Mouse (Mus musculus) MEL (cell line): ENCODE measurements around the gene Mtor. TPM values are rescaled to one million over a fixed set of nuclear protein-coding genes. Genes with fewer than 3 reads are reported as not detected.

Experiments
- DNase-seq: peaks from one replicate; pipeline ENCODE4 v3.0.0; 2011; ENCODE audit warnings: low read depth, low spot score
- H3K27ac ChIP-seq: 2 replicates; pipeline ENCODE4 v1.5.1; 2012; ENCODE audit warnings: low read depth, mild to moderate bottlenecking, control low read depth, low read length, moderate library complexity; ENCODE audit not compliant: control insufficient read depth
- H3K27me3 ChIP-seq, 2 experiments: fragments of 150-350 bp in 1 of 2; sonication (generic) in 1 of 2; 2 replicates each; pipeline ENCODE4 v1.6.1; 2012; ENCODE audit warnings: low read length in 2 of 2, mild to moderate bottlenecking in 2 of 2, improper control_type of control experiment in 1 of 2, moderate library complexity in 1 of 2; ENCODE audit not compliant: insufficient read depth in 2 of 2, control insufficient read depth in 1 of 2
- H3K36me3 ChIP-seq, 2 experiments: 2 replicates each; pipeline ENCODE4 v1.6.1; 2012 to 2014; ENCODE audit warnings: low read length in 2 of 2, improper control_type of control experiment in 1 of 2, inconsistent platforms in 1 of 2, mild to moderate bottlenecking in 1 of 2; ENCODE audit not compliant: insufficient read depth in 2 of 2, control insufficient read depth in 1 of 2
- H3K4me1 ChIP-seq, 2 experiments: fragments of 150-350 bp in 1 of 2; sonication (generic) in 1 of 2; 2 replicates each; pipeline ENCODE4 v1.6.1; 2012; ENCODE audit warnings: low read length in 2 of 2, improper control_type of control experiment in 1 of 2, mild to moderate bottlenecking in 1 of 2; ENCODE audit not compliant: insufficient read depth in 2 of 2, control insufficient read depth in 1 of 2
- H3K4me3 ChIP-seq, 2 experiments: fragments of 150-350 bp in 1 of 2; sonication (generic) in 1 of 2; 2 replicates each; pipeline ENCODE4 v1.5.1; 2012; ENCODE audit warnings: low read depth in 2 of 2, low read length in 2 of 2, mild to moderate bottlenecking in 2 of 2, moderate library complexity in 2 of 2, control low read depth in 1 of 2, improper control_type of control experiment in 1 of 2; ENCODE audit not compliant: control insufficient read depth in 1 of 2, insufficient read depth in 1 of 2
- H3K79me2 ChIP-seq: 2 replicates; pipeline ENCODE4 v1.6.1; 2012; ENCODE audit warnings: mild to moderate bottlenecking, low read length, moderate library complexity; ENCODE audit not compliant: control insufficient read depth, poor library complexity, insufficient read depth
- H3K9ac ChIP-seq: 2 replicates; pipeline ENCODE4 v1.6.1; 2012; ENCODE audit warnings: low read depth, mild to moderate bottlenecking, control low read depth, low read length, moderate library complexity; ENCODE audit not compliant: control insufficient read depth, poor library complexity, severe bottlenecking
- H3K9me3 ChIP-seq: fragments of 150-350 bp; sonication (generic); replicated peaks from 2 replicates; pipeline ENCODE4 v1.6.1; 2012; ENCODE audit warnings: mild to moderate bottlenecking, low read length, improper control_type of control experiment, moderate library complexity; ENCODE audit not compliant: insufficient read depth
- CHD2 ChIP-seq: IDR thresholded peaks from 2 replicates; pipeline ENCODE4 v1.6.1; 2011; ENCODE audit warnings: low read length, improper control_type of control experiment
- CTCF ChIP-seq, 3 experiments: IDR thresholded peaks in 2 of 3; conservative IDR thresholded peaks in 1 of 3; 2 replicates each; pipeline ENCODE4 v1.5.1; 2011 to 2012; ENCODE audit warnings: low read length in 3 of 3, low read depth in 2 of 3, mild to moderate bottlenecking in 2 of 3, improper control_type of control experiment in 1 of 3, inconsistent platforms in 1 of 3, mixed read lengths in 1 of 3, moderate library complexity in 1 of 3; ENCODE audit not compliant: control insufficient read depth in 1 of 3, insufficient read depth in 1 of 3, poor library complexity in 1 of 3, severe bottlenecking in 1 of 3
- ELF1 ChIP-seq: IDR thresholded peaks from 2 replicates; pipeline ENCODE4 v1.6.1; 2014; ENCODE audit warnings: low read depth, mild to moderate bottlenecking, inconsistent platforms, low read length, improper control_type of control experiment, moderate library complexity
- EP300 ChIP-seq, 2 experiments: IDR thresholded peaks; 2 replicates each; pipeline ENCODE4 v1.6.1; 2011; ENCODE audit warnings: improper control_type of control experiment in 2 of 2, low read length in 2 of 2, low read depth in 1 of 2, mild to moderate bottlenecking in 1 of 2
- ETS1 ChIP-seq: IDR thresholded peaks from 2 replicates; pipeline ENCODE4 v1.6.1; 2012; ENCODE audit warnings: low read depth, mild to moderate bottlenecking, inconsistent platforms, low read length, improper control_type of control experiment, moderate library complexity
- GATA1 ChIP-seq: IDR thresholded peaks from 2 replicates; pipeline ENCODE4 v1.6.1; 2011; ENCODE audit warnings: low read depth, low read length, improper control_type of control experiment
- KAT2A ChIP-seq: conservative IDR thresholded peaks from 2 replicates; pipeline ENCODE4 v1.6.1; 2012; ENCODE audit warnings: low read depth, low read length, improper control_type of control experiment, inconsistent platforms
- MAZ ChIP-seq: IDR thresholded peaks from 2 replicates; pipeline ENCODE4 v1.6.1; 2012; ENCODE audit warnings: low read depth, mild to moderate bottlenecking, inconsistent platforms, low read length, improper control_type of control experiment
- MXI1 ChIP-seq: IDR thresholded peaks from 2 replicates; pipeline ENCODE4 v1.6.1; 2011; ENCODE audit warnings: mild to moderate bottlenecking, low read depth, low read length, improper control_type of control experiment
- MYB ChIP-seq: IDR thresholded peaks from 2 replicates; pipeline ENCODE4 v1.6.1; 2011; ENCODE audit warnings: mild to moderate bottlenecking, low read depth, low read length, improper control_type of control experiment
- MYC ChIP-seq: IDR thresholded peaks from 2 replicates; pipeline ENCODE4 v1.6.1; 2011; ENCODE audit warnings: low read depth, mild to moderate bottlenecking, low read length, improper control_type of control experiment, moderate library complexity
- NRF1 ChIP-seq: IDR thresholded peaks from 2 replicates; pipeline ENCODE4 v1.6.1; 2014; ENCODE audit warnings: low read depth, mild to moderate bottlenecking, inconsistent platforms, low read length, improper control_type of control experiment, moderate library complexity; ENCODE audit not compliant: poor library complexity, insufficient read depth, severe bottlenecking
- POLR2AphosphoS2 ChIP-seq: IDR thresholded peaks from 2 replicates; pipeline ENCODE4 v1.6.1; 2011; ENCODE audit warnings: low read length, improper control_type of control experiment
- POLR2AphosphoS5 ChIP-seq: IDR thresholded peaks from 2 replicates; pipeline ENCODE4 v1.6.1; 2012; ENCODE audit warnings: low read depth, borderline replicate concordance, mild to moderate bottlenecking, inconsistent platforms, low read length, moderate library complexity, mixed read lengths
- RCOR1 ChIP-seq: IDR thresholded peaks from 2 replicates; pipeline ENCODE4 v1.6.1; 2012; ENCODE audit warnings: low read depth, mild to moderate bottlenecking, inconsistent platforms, low read length, improper control_type of control experiment
- SIN3A ChIP-seq: IDR thresholded peaks from 2 replicates; pipeline ENCODE4 v1.6.1; 2012; ENCODE audit warnings: low read length, improper control_type of control experiment, inconsistent platforms
- SMC3 ChIP-seq: IDR thresholded peaks from 2 replicates; pipeline ENCODE4 v1.6.1; 2011; ENCODE audit warnings: low read depth, low read length, improper control_type of control experiment
- TAL1 ChIP-seq: IDR thresholded peaks from 2 replicates; pipeline ENCODE4 v1.6.1; 2012; ENCODE audit warnings: mild to moderate bottlenecking, inconsistent platforms, low read length, moderate library complexity, mixed read lengths
- TBP ChIP-seq: IDR thresholded peaks from 2 replicates; pipeline ENCODE4 v1.8.0; 2011; ENCODE audit warnings: low read depth, low read length, improper control_type of control experiment
- TCF12 ChIP-seq: IDR thresholded peaks from 2 replicates; pipeline ENCODE4 v1.6.1; 2014; ENCODE audit warnings: low read depth, mild to moderate bottlenecking, inconsistent platforms, low read length, improper control_type of control experiment, moderate library complexity
- UBTF ChIP-seq: IDR thresholded peaks from 2 replicates; pipeline ENCODE4 v1.6.1; 2012; ENCODE audit warnings: low read depth, mild to moderate bottlenecking, inconsistent platforms, low read length, improper control_type of control experiment, moderate library complexity, borderline replicate concordance; ENCODE audit not compliant: insufficient read depth
- USF1 ChIP-seq: IDR thresholded peaks from 2 replicates; pipeline ENCODE4 v1.6.1; 2014; ENCODE audit warnings: low read depth, mild to moderate bottlenecking, inconsistent platforms, low read length, improper control_type of control experiment, moderate library complexity
- USF2 ChIP-seq, 2 experiments: IDR thresholded peaks; 2 replicates each; pipeline ENCODE4 v1.6.1; 2011 to 2012; ENCODE audit warnings: improper control_type of control experiment in 2 of 2, low read length in 2 of 2, borderline replicate concordance in 1 of 2, inconsistent platforms in 1 of 2, low read depth in 1 of 2, mild to moderate bottlenecking in 1 of 2; ENCODE audit not compliant: insufficient read depth in 1 of 2
- ZC3H11A ChIP-seq: IDR thresholded peaks from 2 replicates; pipeline ENCODE4 v1.6.1; 2012; ENCODE audit warnings: low read depth, mild to moderate bottlenecking, inconsistent platforms, low read length, improper control_type of control experiment
- ZNF384 ChIP-seq: IDR thresholded peaks from 2 replicates; pipeline ENCODE4 v1.6.1; 2012; ENCODE audit warnings: low read depth, mild to moderate bottlenecking, inconsistent platforms, low read length, improper control_type of control experiment
- polyA plus RNA-seq, 2 experiments: library from polyadenylated mRNA; stranded (reverse) in 1 of 2; unstranded in 1 of 2; fragments of >175 nt in 1 of 2; fragments of >200 nt in 1 of 2; gene quantifications; 2 replicates each; pipeline versions ENCODE4 v1.2.1 to v1.2.4; 2012; ENCODE audit warnings: low replicate concordance in 2 of 2, low read depth in 1 of 2; ENCODE audit not compliant: insufficient read length in 2 of 2, insufficient read depth in 1 of 2, missing spikeins in 1 of 2
- total RNA-seq: library from RNA; depleted of rRNA; stranded (reverse); fragments of 300-350 nt; gene quantifications from 2 replicates; pipeline ENCODE4 v1.2.3, GENCODE M21; 2012

Mtor gene
- total and polyA plus RNA-seq, 3 experiments, result 23.9 to 35.2 TPM; not detected in 1

- no peaks in the 10 kb centered on the region for H3K9me3 ChIP-seq
- no peak for DNase-seq
- H3K4me3 ChIP-seq, result no peak overlapping the region
- no peaks in the 10 kb centered on the region for H3K27me3 ChIP-seq
- no peaks in the 10 kb centered on the region for H3K79me2 ChIP-seq
- H3K4me1 ChIP-seq, result peaks cover 9 to 22% of the 10 kb centered on the region in 2 experiments
- H3K9ac ChIP-seq, result no peak overlapping the region
- TF ChIP-seq TAL1, result no peak
- TF ChIP-seq USF1, result no peak
- no peak for TF ChIP-seq CHD2
- TF ChIP-seq KAT2A, result no peak
- TF ChIP-seq MXI1, result no peak
- TF ChIP-seq CTCF (IDR thresholded peaks at IDR 0.05 in 2 of 3, conservative IDR thresholded peaks at IDR 0.05 in 1 of 3; ENCODE audit: control insufficient read depth in 1 of 3, insufficient read depth in 1 of 3, low read depth in 2 of 3, low read length in 3 of 3, poor library complexity in 1 of 3, severe bottlenecking in 1 of 3), result no peak
- TF ChIP-seq ZC3H11A, result no peak
- no peak for TF ChIP-seq TBP
- TF ChIP-seq MAZ, result no peak
- no peak for TF ChIP-seq NRF1
- TF ChIP-seq, all 39 proteins: peak for 0
- Histone ChIP-seq H3K27ac (no peak overlapping the region), H3K36me3 (peaks cover 10 to 23% of the 10 kb centered on the region in 2 experiments)
These were observed 132.4 kb downstream of the Mtor start for GRCm38 (mm10) chr4:148580765-148581164.

- Histone ChIP-seq H3K36me3 (peaks cover 6 to 23% of the 10 kb centered on the region in 2 experiments), H3K9me3 (no peaks in the 10 kb centered on the region), H3K4me1 (peaks cover 9 to 22% of the 10 kb centered on the region in 2 experiments), H3K27ac (no peak overlapping the region), H3K27me3 (no peaks in the 10 kb centered on the region), H3K4me3 (no peak overlapping the region), H3K9ac (no peak overlapping the region), H3K79me2 (no peaks in the 10 kb centered on the region)
- TF ChIP-seq ZNF384, result no peak
- no peak for TF ChIP-seq TBP
- TF ChIP-seq USF2 (IDR thresholded peaks at IDR 0.05; ENCODE audit: borderline replicate concordance in 1 of 2, insufficient read depth in 1 of 2, low read depth in 1 of 2, low read length in 2 of 2), result no peak
- TF ChIP-seq ELF1, result no peak
- no peak for DNase-seq
These were observed 133.0 kb downstream of the Mtor start for GRCm38 (mm10) chr4:148581422-148581821.

DNA sequence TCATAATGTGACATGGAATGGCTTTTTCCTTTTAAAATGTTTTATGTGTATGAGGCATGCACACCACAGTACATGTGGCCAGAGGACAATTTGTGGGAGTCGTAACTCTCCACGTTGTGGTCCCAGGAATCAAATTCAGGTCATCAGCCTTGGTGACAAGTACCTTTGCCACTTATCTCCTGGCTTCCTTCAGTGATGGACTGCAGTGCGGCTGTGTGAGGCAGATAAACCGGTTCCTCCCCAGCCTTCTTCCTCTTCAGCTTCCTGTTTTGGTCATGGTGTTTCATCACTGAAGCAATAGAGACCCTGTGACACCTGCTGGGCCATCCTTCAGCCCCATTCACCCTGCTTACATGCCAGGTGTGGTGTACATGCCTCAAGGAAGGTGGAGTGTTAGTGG is 134.8 kb downstream of the Mtor start:
- H3K27ac ChIP-seq, result peak overlapping the region; percentile 75
- no peaks in the 10 kb centered on the region for H3K79me2 ChIP-seq
- DNase-seq, result peak; percentile 92
- peak; percentile 57; the same call in 1 of the 2 replicates for TF ChIP-seq ELF1
- peak; percentile 93 for TF ChIP-seq TCF12
- TF ChIP-seq GATA1, result peak; percentile 96
- TF ChIP-seq ZNF384, result no peak
- peak; percentile 82 for TF ChIP-seq MYC
- peak; percentile 49 for TF ChIP-seq NRF1
- TF ChIP-seq USF2 (IDR thresholded peaks at IDR 0.05; ENCODE audit: borderline replicate concordance in 1 of 2, insufficient read depth in 1 of 2, low read depth in 1 of 2, low read length in 2 of 2), result no peak
- peak; percentile 89 for TF ChIP-seq RCOR1
- no peak for TF ChIP-seq POLR2AphosphoS2
- peak; percentile 80 for TF ChIP-seq SIN3A
- no peak for TF ChIP-seq UBTF
- peak; percentile 88 for TF ChIP-seq ETS1
- peak; percentile 92 for TF ChIP-seq EP300 (IDR thresholded peaks at IDR 0.05; ENCODE audit: low read depth in 1 of 2, low read length in 2 of 2)
- no peak for TF ChIP-seq POLR2AphosphoS5
- TF ChIP-seq CHD2, result no peak
- TF ChIP-seq MYB, result no peak
- peak; percentile 53; the same call in 1 of the 2 replicates for TF ChIP-seq MXI1
- no peak for TF ChIP-seq SMC3
- peak; percentile 99 for TF ChIP-seq TAL1
- H3K27me3 ChIP-seq, result no peaks in the 10 kb centered on the region
- H3K4me1 ChIP-seq, result peaks cover 14 to 27% of the 10 kb centered on the region in 2 experiments
- peak overlapping the region in 1 of 2 experiments; percentile 8; a peak in 1 of 4 replicates for H3K4me3 ChIP-seq
- peaks cover 0 to 21% of the 10 kb centered on the region in 2 experiments for H3K36me3 ChIP-seq
- peak overlapping the region; percentile 43 for H3K9ac ChIP-seq
- H3K9me3 ChIP-seq, result no peaks in the 10 kb centered on the region
